Mouse (Mus musculus): Measurements from ENCODE around the gene Rhox9. TPM values are rescaled to one million over a fixed set of nuclear protein-coding genes. Genes with fewer than 3 reads are reported as not detected.

Rhox9 gene
- polyA plus RNA-seq (2017; shearing (Covaris generic)): not detected

DNA sequence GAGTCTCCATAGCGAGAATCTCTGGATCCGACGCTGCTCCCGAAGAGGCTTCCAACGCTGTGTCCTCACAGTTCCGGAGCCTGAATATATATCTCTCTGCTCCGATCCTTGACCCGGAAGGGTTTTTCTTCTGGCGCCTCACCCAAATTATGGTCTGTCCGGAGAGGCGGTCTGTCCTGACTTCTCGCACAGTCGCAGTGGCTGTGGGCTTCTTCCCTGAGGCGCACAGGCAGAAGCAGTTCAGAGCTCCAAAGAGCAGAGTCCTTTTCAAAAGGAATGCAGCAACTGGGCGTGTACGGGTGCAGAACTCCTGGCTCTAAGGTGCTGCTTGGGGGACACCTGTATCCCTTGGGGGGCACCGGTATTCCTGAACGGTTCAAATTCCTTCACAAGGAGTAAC is at the start of gene Rhox9:
TSS of gene Rhox9 (minus strand) at position 101 of the 400 bp plus-strand sequence.

DNA sequence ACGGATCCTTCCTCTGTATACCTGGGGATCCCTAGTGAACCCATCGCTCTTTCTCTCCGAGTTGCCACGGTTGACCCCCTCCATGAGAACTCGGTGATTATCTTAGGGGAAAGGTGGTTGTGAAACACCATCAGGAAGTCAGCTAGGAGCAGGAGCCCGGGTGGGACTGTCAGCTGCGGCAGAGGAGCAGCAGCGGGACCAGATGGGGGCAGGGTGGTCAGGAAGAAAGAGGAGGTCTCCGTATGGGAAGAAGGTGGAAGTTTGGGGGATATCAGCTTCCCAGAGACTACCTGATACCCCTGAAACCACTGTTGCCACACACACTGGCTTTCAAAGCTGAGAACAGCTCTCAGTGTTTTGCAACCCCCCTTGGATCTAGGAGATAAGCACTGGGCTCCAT is 4.4 kb downstream of the Rhox9 start, which contains the start of gene Rhox7b:
TSS of gene Rhox7b (minus strand) at position 101 of the 400 bp plus-strand sequence.

DNA sequence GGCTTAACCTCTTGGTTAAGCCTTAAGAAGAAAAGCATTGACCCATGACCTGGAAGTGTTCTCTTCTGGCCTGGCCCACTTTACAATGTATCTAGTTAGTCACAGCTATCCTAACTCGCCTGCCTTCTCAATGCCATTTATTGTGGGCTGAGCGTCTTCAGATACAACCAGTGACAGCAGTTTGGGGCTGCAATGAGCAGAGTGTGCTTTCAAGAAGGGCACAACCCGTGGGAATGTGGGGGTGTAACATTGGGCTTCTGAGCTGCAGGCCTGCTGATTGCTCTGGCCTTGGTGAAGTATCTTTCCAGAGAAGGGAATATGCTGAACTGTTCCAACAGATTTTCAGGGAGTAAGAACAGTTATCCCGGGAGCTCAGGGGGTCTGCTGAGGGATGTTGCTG is 22.7 kb downstream of the Rhox9 start, which contains the start of gene Rhox8:
TSS of gene Rhox8 (minus strand) at position 101 of the 400 bp plus-strand sequence.

Other genes with a start within 250 kb of the Rhox9 start
- gene Rhox3h, start 233.0 kb downstream of the Rhox9 start, polyA plus RNA-seq (2017; shearing (Covaris generic)): not detected
- gene Rhox2h, start 228.5 kb downstream of the Rhox9 start, polyA plus RNA-seq (2017; shearing (Covaris generic)): not detected
- gene Rhox5, start 96.9 kb downstream of the Rhox9 start, polyA plus RNA-seq (2017; shearing (Covaris generic)): not detected
- gene Rhox6, start 74.9 kb downstream of the Rhox9 start, polyA plus RNA-seq (2017; shearing (Covaris generic)): not detected
- gene Rhox7a, start 70.1 kb downstream of the Rhox9 start, polyA plus RNA-seq (2017; shearing (Covaris generic)): not detected
- not detected for gene Rhox8, start 22.8 kb downstream of the Rhox9 start, polyA plus RNA-seq (2017; shearing (Covaris generic))
- not detected for gene Rhox7b, start 4.5 kb downstream of the Rhox9 start, polyA plus RNA-seq (2017; shearing (Covaris generic))
- not detected for gene Btg1-ps1, start 117.0 kb upstream of the Rhox9 start, polyA plus RNA-seq (2017; shearing (Covaris generic))
- gene Btg1-ps2, start 141.3 kb upstream of the Rhox9 start, polyA plus RNA-seq (2017; shearing (Covaris generic)): not detected
- gene Rhox10, start 164.7 kb upstream of the Rhox9 start, polyA plus RNA-seq (2017; shearing (Covaris generic)): not detected
- not detected for gene Rhox11, start 183.4 kb upstream of the Rhox9 start, polyA plus RNA-seq (2017; shearing (Covaris generic))
- gene Rhox12, start 209.1 kb upstream of the Rhox9 start, polyA plus RNA-seq (2017; shearing (Covaris generic)): not detected
- not detected for gene Rhox13, start 219.4 kb upstream of the Rhox9 start, polyA plus RNA-seq (2017; shearing (Covaris generic))